Mouse (Mus musculus) midbrain, embryonic 16.5 days (tissue): ENCODE measurements around the gene Sema4b. TPM values are rescaled to one million over a fixed set of nuclear protein-coding genes. Genes with fewer than 3 reads are reported as not detected.

Experiments
- polyA plus RNA-seq: library from polyadenylated mRNA; unstranded; fragments of >200 nt; fragmentation: Nextera tagmentation; extraction: Ambion mirVana; gene quantifications from 2 replicates; pipeline ENCODE4 v1.2.1, GENCODE M21; 2015

Sema4b gene
- polyA plus RNA-seq, 1 experiment from 2014 or later: 25.3 TPM

Other genes with a start within 250 kb of the Sema4b start
- gene Zfp710, start 162.0 kb upstream of the Sema4b start, polyA plus RNA-seq: 15.0 and 15.8 TPM in 2 replicates
- 210 and 224 TPM in 2 replicates for gene Idh2, start 71.4 kb upstream of the Sema4b start, polyA plus RNA-seq
- 24.3 and 26.0 TPM in 2 replicates for gene Cib1, start 46.0 kb downstream of the Sema4b start, polyA plus RNA-seq
- 3.7 and 4.6 TPM in 2 replicates for gene Gdpgp1, start 46.0 kb downstream of the Sema4b start, polyA plus RNA-seq
- gene Ttll13, start 59.5 kb downstream of the Sema4b start, polyA plus RNA-seq: 2.9 and 3.0 TPM in 2 replicates
- 73.8 and 78.5 TPM in 2 replicates for gene Ngrn, start 74.4 kb downstream of the Sema4b start, polyA plus RNA-seq
- 27.3 and 27.5 TPM in 2 replicates for gene Vps33b, start 82.8 kb downstream of the Sema4b start, polyA plus RNA-seq
- 22.6 and 23.7 TPM in 2 replicates for gene Prc1, start 107.6 kb downstream of the Sema4b start, polyA plus RNA-seq
- 10.6 and 10.7 TPM in 2 replicates for gene Rccd1, start 137.6 kb downstream of the Sema4b start, polyA plus RNA-seq
- 61.9 and 62.6 TPM in 2 replicates for gene Unc45a, start 154.2 kb downstream of the Sema4b start, polyA plus RNA-seq
- 23.3 and 27.7 TPM in 2 replicates for gene Hddc3, start 156.3 kb downstream of the Sema4b start, polyA plus RNA-seq
- gene Man2a2, start 184.5 kb downstream of the Sema4b start, polyA plus RNA-seq: 25.2 and 25.8 TPM in 2 replicates
- gene Fes, start 201.1 kb downstream of the Sema4b start, polyA plus RNA-seq: 2.7 and 3.4 TPM in 2 replicates
- 3.9 and 4.1 TPM in 2 replicates for gene Furin, start 218.6 kb downstream of the Sema4b start, polyA plus RNA-seq